Mouse (Mus musculus) bone marrow macrophage, adult 2 months (primary cell): ENCODE results near the gene Por.

Experiments used
- CTCF ChIP-seq: IDR thresholded peaks from 2 replicates; pipeline ENCODE4 v1.5.1; 2012; ENCODE audit warnings: low read depth, mild to moderate bottlenecking, low read length, moderate library complexity
- POLR2A ChIP-seq: IDR thresholded peaks from 2 replicates; pipeline ENCODE4 v1.6.1; 2012; ENCODE audit warnings: mild to moderate bottlenecking, low read depth, low read length, borderline replicate concordance

- TF ChIP-seq POLR2A (no peak), CTCF (no peak)
Observed at GRCm38 (mm10) chr5:135720121-135720520, 50.3 kb downstream of the Por start.
